Mouse (Mus musculus) cerebellum, postnatal 14 days (tissue): ENCODE results near the gene Hpse2.

Experiments used
- DNase-seq, 2 experiments: peaks; one replicate each; pipeline ENCODE4 v3.0.0; 2021; ENCODE audit warnings: mixed read lengths in 2 of 2

Gene Hpse2

GRCm38 (mm10) chr19:42937544-42937943, 450.6 kb downstream of the Hpse2 start:
- DNase-seq: no peak

DNA sequence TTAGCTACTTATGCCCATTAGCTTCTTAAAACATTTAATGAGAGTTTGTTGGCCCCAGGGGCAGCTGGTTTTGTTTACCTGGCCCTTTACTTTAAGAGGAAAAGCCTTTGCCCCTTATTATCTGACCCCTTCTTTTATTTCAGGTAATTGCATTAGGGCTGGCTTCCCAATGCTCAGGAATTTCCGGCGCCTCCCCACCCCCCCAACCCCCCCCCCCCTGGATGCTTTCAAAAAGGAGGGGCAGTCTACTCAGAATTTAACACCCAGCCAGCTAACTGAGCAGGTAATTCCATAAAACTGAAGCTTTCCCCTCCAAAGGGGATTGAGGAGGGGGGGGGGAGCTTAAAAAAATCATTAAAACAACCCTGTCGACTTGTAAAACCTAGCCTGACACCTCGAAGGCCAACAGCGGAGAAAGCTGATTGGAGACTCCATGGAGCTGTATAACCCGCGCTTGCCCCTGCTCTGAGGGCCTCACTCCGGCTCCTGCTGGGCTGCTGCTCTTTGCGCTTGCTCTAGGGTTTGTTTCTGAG, 451.4 kb downstream of the Hpse2 start:
- DNase-seq: no peak

DNA sequence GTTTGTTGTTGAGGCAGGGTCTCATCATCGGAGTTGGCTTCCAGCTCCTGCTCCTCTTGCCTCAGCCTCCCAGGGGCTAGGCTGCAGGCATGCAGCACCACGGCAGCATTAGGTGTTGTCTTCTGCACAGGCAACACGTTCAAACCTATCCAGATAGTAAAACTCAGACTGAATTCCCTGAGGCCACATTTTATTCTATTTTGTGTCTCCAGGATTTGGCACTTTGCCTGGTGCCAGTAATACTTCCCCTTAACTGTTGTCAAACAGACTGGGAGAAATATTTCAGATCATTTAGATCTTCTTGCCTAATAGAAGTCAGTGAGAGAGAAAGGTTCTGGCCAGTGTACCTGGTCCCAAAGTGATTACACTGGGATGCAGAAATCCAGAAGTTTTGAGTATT, 458.5 kb downstream of the Hpse2 start:
- DNase-seq: no peak

DNA sequence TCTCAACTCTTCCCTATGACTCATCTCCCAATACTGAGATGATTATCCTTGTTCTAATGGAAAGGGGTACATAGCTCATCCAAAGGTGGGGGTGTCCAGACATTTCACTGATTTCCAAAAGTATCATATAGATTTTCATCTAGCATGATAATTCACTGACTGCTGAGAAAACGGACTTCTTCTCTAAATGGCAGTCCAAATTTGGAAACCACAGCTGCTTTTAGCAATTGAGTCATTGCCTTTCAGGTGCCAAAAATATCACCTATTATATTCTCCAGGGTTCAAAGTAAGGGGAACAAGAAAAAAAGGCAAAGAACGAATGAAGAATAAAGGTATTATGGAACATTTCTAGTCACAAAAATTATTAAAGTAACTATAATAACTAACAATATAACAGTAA, 459.9 kb downstream of the Hpse2 start:
- no peak for DNase-seq

DNA sequence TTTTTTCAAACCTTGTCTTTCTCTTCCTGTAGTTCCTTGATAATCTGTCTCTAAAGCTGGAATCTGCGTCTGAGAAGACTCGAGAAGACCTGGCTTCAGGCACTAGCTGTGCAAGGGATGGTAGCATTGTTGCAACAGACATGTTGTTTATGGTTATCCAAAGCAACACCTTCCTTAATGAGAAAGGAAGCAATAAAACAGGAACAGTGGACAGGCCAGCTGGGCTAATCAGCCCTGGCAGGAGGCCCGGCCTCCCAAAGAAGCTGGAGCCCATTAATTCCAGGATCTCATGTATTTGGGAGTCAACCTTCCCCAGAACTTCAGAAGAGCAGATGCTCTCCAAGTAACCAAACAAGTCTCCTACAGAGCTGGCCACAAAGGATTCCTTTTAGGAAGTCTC, 465.5 kb downstream of the Hpse2 start:
- DNase-seq: peak in 1 of 2 experiments; percentile 6

- no peak for DNase-seq
Measured at GRCm38 (mm10) chr19:42913703-42914102, 474.5 kb downstream of the Hpse2 start.

- DNase-seq: no peak
Measured at GRCm38 (mm10) chr19:42909719-42910118, 478.4 kb downstream of the Hpse2 start.

DNA sequence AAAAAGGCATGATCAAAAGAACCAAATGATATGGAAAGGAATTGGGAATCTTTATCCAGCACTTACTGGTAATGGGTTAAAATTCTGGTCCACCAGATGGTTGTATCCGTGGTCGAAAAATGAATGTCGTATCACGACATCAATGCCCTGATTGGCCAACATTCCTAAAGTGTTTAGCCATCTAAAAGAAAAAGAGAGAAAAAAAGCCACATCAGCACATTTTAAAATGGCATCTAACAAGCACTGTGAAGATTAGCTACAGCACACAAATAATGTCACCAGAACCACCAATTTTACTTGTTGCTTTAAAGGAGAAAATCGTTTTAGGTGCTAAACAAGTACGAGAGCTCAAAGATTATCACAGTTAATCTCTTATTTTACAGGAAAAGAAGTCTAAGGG, 479.6 kb downstream of the Hpse2 start:
- no peak for DNase-seq

DNA sequence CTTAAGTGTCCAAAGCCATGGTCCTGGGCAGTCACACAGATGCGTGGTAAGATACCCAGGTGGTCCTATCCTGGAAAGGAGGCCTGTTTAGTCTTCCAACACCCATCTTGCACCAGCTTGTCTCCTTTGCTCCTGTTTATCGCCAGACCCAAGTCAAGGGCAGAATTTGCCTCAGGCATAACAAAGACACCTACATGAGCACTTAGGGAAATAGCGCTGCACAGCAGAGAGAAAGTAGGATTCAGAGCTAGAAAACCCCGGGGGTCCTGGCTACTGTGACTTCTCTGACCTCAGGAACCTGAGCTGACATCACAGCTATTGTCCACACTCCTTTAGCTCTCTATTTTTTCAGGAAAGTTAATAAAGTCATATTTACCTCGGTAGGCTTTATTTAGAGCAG, 481.8 kb downstream of the Hpse2 start:
- DNase-seq: no peak

DNA sequence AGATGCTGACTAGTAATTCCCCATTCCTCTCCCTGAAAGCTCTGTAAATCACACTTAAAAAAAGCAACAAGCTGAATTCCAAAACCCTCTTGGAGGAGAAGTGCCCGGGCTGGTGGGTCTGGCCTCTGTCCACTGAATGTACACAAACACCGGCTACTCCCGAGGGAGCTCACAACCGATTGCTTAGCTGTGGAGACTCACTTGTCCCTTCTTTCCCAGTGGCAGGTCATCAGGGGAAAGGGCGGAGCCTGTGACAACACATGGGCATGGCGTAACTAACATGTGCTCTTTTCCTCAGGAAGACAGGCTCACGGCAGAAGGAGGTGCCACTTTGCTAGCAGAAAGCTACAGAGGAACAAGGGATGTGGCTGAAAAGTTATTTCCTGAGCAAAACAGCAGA, 483.4 kb downstream of the Hpse2 start:
- peak in 1 of 2 experiments; percentile 16 for DNase-seq

- DNase-seq: no peak
Measured at GRCm38 (mm10) chr19:42904240-42904639, 483.9 kb downstream of the Hpse2 start.

DNA sequence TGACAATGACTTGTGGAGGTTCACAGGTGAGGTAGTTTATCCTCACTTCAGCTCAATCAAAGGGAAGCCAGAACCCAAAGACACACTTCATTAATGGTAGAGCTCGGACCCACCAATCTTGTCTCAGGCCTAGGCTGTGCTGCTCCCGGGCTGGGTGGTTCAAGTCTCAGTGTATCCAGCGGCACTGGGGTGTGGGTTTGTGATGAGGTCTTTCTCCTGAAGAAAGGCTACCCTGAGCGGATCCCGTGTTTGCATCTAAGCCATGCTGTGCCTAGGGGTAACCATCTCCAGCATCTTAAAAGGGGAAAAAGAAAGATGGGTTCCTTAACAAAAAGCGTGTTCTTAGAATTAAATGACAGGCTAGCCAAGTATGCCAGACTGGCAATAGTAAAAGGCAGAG, 484.3 kb downstream of the Hpse2 start:
- DNase-seq: no peak

GRCm38 (mm10) chr19:42902410-42903021, 485.6 kb downstream of the Hpse2 start:
- peak; percentile 35 to 55 for DNase-seq

- DNase-seq: no peak
Measured at GRCm38 (mm10) chr19:42891599-42891998, 496.6 kb downstream of the Hpse2 start.

DNA sequence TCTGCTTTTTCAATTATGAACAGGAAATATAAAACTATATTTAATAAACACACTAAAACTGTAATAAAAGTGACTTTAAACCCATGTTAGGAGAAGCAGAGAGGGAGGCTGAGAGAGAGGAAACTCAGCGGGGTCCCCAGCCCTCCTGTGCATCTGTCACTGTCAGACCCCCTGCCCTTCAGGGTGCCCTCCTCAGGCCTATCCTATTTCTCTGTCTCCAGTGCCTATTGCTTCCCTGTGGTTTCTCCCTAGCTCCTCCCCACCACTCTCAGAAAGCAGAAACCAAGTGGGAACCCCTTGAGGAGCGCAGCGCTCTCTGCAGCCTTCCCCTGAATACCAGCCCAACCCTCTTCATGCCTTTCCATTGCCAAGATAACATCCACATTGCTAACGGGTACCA, 510.5 kb downstream of the Hpse2 start:
- DNase-seq: no peak

DNA sequence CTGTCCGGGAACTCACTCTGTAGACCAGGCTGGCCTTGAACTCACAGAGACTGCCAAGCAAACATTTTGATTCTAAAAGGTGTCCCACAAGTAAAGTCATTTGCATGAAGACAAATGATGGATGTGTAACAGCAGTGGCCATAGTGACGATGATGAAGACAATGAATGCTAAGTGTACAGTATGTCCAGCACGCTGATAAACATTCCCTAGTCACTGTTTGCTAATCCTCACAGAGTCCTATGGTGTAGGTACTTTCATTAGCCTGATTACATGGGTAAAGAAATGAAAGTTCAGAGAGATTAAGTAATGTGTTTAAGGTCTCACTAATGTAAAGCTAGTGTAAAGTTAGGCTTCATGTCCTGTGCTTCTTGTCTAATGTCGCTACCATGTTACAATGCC, 511.6 kb downstream of the Hpse2 start:
- no peak for DNase-seq

DNA sequence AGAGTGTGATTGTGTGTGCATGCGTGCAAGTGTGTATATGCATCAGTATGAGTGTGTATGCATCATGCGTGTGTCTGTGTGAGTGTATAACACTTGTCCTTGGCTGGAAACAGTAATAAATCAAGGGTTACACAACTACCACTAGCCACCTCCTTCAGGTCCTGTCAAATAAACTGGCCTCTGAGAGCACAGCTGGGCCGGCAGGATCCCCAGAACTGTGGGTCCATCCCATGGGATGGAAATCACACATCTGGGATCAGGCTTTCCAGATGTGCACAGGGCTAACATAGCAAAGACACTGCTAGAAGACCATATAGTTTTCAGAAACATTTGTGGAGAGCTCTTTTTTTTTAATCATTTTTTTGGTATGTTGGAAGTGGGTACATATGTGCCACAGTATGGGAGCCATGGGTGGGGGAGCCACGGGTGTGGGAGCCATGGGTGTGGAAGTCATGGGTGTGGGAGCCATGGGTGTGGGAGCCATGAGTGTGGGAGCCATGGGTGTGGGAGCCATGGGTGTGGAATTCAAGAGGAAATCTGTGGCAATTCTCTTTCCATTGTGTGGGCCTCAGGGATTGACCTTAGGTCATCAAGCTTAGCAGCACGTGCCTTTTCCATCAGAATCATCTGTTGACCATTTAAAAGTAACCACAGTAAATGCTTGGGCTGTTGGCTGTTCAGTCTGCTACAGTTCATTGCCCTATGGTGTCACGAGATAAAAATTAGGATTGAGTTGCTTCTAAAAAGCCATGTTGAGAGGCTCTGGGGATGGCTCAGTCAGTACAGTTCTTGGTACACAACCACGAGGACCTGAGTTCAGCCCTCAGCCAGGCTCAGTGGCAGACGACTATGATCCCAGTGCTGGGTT, 518.3 kb downstream of the Hpse2 start:
- no peak for DNase-seq

GRCm38 (mm10) chr19:42868958-42869662, 519.0 kb downstream of the Hpse2 start:
- no peak for DNase-seq

- no peak for DNase-seq
Measured at GRCm38 (mm10) chr19:42863013-42863412, 525.1 kb downstream of the Hpse2 start.

DNA sequence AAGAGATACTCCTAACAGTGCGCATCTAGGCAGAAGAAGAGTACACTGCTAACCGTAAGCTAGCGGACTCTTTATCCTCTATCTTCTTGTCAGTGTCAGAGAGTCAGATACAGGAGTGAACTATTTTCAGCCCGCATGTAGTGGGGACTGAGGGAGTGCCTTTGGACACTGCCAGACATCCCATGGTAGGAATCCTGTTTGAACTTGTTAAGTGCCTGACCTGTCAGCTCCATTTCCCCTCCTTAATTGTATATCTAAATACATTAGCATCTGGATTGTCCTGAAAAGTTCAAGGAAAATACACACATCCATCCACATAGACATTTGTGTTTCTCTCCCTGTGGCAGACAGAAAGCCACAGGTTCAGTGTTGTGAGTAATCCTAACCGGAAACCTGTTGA, 531.1 kb downstream of the Hpse2 start:
- no peak for DNase-seq

DNA sequence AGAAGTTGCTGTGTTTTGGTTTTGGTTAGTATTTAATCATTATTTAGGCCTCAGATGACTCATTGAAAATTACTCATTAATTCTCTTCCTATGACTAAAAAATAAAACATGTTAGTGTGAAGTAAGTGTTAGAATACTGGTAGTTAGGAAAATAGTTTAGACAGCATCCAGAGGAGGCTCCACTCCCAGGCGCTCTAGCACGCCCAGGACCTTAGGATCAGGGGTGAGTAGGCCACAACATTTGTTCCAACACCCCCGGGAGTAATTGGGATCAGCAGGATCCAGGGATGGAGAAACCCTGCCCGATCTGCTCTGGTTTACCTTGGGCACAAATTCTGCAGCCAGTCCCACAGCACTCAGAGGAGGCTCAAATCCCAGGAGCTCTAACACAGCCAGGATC, 532.5 kb downstream of the Hpse2 start:
- DNase-seq: no peak

DNA sequence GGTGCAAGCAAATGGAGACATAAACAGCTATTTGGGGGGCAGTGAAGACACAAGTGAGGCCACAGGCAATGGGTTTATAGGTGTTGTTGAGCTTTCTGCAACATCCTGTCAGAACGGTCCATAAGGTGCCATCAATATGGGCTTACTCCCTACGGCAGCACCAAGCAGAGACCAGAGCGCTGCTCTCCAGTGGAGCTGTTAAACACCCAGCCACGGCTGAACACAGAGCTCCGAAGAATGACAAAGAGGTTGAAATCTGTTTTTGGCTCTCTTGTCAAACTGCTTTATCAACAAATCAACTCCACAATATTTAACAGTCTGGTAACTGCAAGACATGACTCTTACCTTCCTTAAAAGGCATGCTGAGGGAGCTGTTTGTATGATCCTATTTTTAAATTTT, 537.7 kb downstream of the Hpse2 start:
- DNase-seq: no peak

DNA sequence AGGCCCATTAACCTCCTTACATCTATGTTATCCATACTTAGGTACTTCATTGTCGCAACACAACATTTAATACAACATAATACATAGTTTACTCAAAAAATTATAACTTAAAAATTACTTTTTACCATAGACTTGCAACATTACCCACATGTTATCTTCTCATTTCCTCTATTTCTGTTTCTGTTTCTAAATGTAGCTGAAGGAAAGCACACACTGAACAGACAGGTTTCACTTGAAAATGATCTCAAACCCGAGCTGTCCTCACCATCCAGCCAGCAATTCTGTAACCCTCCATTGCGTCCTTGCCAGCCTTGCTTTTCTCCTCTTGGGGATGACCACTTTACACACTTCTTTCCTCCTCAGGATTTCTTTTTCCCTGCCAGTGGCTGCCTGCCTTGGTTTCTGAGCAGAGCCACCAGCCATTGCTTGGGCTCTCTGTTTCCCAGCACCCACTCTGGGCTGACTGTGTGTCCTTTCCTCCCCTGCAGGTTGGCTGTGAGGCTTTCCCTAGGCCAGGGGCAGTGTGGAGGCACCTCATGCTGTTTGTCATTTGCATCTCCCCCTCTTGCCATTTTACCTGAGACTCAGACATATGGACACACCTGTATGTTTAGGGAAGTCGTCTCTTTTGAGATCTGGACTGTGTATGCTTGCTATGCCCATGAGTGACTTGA, 548.4 kb downstream of the Hpse2 start:
- DNase-seq: no peak
